Mouse (Mus musculus) forebrain, embryonic 10.5 days (tissue): ENCODE measurements at regions not wholly inside any gene's neighbourhood (a gene's known extent, or its start where the extent isn't known, plus 50 kb on each side); places are given as distances from the start of the nearest gene placed in this dataset.

Experiments used
- DNase-seq: peaks from one replicate; pipeline ENCODE4 v3.0.0-alpha.2; 2017; ENCODE audit warnings: low spot score; ENCODE audit errors: extremely low spot score
- H3K27ac ChIP-seq: fragments of 300-500 bp; sonication (generic); 2 replicates; pipeline ENCODE4 v1.5.1; 2016; ENCODE audit warnings: mild to moderate bottlenecking
- H3K27me3 ChIP-seq: fragments of 300-500 bp; sonication (generic); 2 replicates; pipeline ENCODE4 v1.6.1; 2016; ENCODE audit warnings: mild to moderate bottlenecking; ENCODE audit not compliant: poor library complexity, severe bottlenecking
- H3K36me3 ChIP-seq: fragments of 300-500 bp; sonication (generic); replicated peaks from 2 replicates; pipeline ENCODE4 v1.6.1; 2016; ENCODE audit warnings: mild to moderate bottlenecking, moderate library complexity
- H3K4me1 ChIP-seq: fragments of 300-500 bp; sonication (generic); 2 replicates; pipeline ENCODE4 v1.6.1; 2016
- H3K4me3 ChIP-seq: fragments of 300-500 bp; sonication (generic); 2 replicates; pipeline ENCODE4 v1.5.1; 2016; ENCODE audit warnings: mild to moderate bottlenecking, moderate library complexity
- H3K9me3 ChIP-seq: fragments of 300-500 bp; sonication (generic); 2 replicates; pipeline ENCODE4 v1.6.1; 2016; ENCODE audit warnings: mild to moderate bottlenecking, moderate library complexity
- WGBS: fragments of 180-500 bp; shearing (Covaris S2); methylation state at CpG from one replicate; pipeline ENCODE4 v1.1.7; 2016; 5-methylcytosine and 5-hydroxymethylcytosine counted together

DNA sequence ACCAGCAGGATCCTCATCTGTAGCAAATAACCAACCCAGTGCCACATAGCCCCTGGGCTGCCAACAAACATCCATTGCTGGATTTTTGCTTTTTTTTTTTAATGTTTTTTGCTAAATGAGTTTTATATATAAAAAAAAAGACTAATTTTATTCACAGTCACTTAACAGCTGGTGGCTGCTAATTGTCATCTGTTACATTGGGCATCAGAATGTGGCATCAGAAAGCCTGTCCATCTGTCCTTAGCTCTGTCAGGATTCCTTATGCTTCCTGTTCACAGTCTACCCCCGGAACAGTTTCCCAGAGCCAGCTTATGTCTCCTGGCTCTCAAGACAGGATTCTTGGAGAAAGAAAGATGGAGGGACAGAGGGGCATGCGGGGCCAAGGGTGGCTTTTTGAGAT, 132.1 kb downstream of the Gm19935 start:
- Histone ChIP-seq H3K36me3 (no peaks in the 10 kb centered on the region), H3K27me3 (no peaks in the 10 kb centered on the region), H3K4me1 (no peaks in the 10 kb centered on the region), H3K27ac (no peak overlapping the region), H3K9me3 (no peaks in the 10 kb centered on the region; the same call in 1 of the 2 replicates), H3K4me3 (no peak overlapping the region)
- DNase-seq: no peak
- WGBS: 89% methylated on average over 2 of the region's 2 CpGs

DNA sequence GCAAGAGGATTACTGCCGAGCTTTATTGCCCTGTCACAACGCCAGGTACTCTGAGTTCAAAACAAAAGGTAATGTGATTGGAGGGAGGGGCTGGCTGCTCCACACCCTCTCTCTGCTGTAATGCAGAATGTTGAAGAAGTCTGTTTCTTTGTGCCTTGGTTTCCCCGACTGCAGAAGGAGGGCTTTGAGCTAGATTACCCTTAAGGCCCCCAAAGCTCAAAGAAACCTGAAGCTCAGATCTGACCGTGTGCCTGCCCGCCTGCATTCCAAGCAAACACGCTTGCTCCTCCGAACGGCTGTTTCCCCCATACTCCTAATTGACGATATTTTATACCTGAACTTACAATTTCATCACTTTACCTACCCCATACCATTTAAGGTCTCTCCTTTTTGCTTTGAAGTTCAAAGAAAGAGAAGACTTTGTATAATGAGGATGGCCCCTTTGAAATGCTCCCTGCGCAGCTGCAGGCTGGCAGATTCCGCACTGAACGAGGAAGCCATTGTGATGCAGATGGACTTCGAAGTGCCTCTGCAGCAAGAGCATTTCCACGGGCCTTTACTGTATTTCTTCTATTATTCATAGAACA, 146.6 kb downstream of the Gm19935 start:
- Histone ChIP-seq H3K36me3 (no peaks in the 10 kb centered on the region), H3K4me1 (peaks cover 24% of the 10 kb centered on the region), H3K9me3 (0 out of 2 replicates have a peak, but pooled peaks cover 2% of the 10 kb centered on the region), H3K27me3 (0 out of 2 replicates have a peak, but pooled peaks cover 15% of the 10 kb centered on the region), H3K4me3 (peak overlapping the region; percentile 47), H3K27ac (peak overlapping the region; percentile 84)
- DNase-seq: peak; percentile 37
- WGBS: 1% methylated on average over 14 of the region's 14 CpGs

DNA sequence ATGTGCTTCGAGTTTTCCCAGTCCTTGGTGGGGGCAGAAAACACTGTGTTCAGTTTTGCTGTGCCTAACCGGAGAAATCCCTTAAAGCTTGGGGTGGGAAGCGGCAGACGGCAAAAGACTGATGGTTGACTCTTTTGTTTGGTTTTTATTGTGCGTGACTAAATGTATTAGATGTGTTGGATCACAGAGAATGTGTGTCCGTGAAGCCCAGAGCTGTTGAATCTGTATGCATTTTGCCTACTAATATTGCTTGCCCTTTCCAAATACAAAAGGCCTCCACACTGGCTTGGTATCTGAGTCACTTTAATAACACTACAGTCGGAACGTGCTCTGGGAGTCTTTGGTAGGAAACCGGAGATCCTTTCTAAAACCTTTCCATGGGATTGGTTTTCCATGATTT, 147.8 kb downstream of the Gm19935 start:
- DNase-seq: no peak
- H3K9me3 ChIP-seq: 0 out of 2 replicates have a peak, but pooled peaks cover 2% of the 10 kb centered on the region
- WGBS: 53% methylated on average over 9 of the region's 9 CpGs
- H3K4me1 ChIP-seq: peaks cover 24% of the 10 kb centered on the region
- H3K27ac ChIP-seq: no peak overlapping the region
- no peak overlapping the region for H3K4me3 ChIP-seq
- H3K27me3 ChIP-seq: 0 out of 2 replicates have a peak, but pooled peaks cover 15% of the 10 kb centered on the region
- no peaks in the 10 kb centered on the region for H3K36me3 ChIP-seq

DNA sequence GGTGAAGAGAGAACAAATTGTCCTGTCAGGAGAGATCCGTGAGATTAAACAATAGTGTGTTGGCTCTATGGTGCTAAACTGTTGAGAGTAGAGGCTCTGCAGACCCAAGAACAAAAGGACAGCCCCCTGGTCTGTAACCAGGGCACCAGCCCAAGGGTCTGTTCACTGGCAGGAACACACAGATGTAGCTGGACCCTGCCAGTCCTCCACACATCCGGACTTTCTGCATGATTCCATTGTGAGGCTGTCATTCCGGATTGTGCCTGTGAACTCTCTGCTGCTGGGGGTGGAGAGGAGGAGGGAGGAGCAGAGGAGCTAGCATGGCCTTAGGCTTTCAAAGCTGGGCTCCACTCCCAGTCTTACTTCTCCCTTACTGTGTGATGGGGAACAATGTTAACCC, 158.1 kb downstream of the Gm19935 start:
- DNase-seq: no peak

DNA sequence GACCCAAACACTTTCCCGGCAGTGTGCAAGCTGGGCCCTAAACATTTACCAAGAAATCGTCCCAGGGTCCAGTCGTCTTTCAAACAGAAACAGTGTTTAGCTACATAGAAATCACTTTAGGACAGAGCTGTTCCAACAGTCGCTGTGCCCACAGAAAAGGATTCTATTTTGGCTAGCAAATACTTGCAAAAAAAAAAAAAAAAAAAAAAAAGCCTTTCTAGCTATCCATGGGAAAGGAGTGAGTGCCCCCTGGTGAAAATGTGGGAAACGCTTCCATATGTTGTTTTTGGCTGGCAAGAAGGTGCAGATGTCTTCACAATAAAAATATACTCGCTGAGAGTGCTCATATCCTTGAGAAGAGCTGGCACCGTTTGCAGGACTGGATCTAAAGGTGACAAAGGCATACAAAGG, 159.5 kb downstream of the Gm19935 start:
- WGBS: 41% methylated on average over 7 of the region's 7 CpGs
- DNase-seq: peak; percentile 29
- H3K9me3 ChIP-seq: peaks cover 11% of the 10 kb centered on the region

More for the DNA sequence above, 158.1 kb downstream of the Gm19935 start:
- peaks cover 11% of the 10 kb centered on the region for H3K9me3 ChIP-seq
- no peaks in the 10 kb centered on the region for H3K36me3 ChIP-seq
- 16% methylated on average over 3 of the region's 3 CpGs for WGBS
- peaks cover 19% of the 10 kb centered on the region for H3K4me1 ChIP-seq
- no peaks in the 10 kb centered on the region for H3K27me3 ChIP-seq
- H3K27ac ChIP-seq: no peak overlapping the region
- H3K4me3 ChIP-seq: no peak overlapping the region

DNA sequence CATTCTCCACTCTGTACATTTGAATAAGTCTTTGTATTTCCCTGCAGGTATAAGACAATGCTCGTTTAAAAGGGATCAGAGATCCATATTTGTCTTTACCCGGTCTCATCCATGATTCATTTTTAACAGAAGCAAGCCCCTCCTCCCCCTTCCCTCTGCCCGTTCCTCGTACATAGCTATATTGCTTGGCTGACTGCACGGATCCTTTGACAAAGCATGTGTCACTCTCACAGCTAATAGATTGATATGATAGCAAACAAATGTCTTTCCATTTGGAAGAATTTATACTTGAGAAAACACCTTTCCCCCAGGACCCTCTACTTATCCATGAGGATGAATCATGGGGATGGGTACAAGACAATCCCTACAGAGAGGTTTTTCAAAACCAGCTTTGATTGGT, 160.1 kb downstream of the Gm19935 start:
- no peak for DNase-seq
- peaks cover 6% of the 10 kb centered on the region for H3K9me3 ChIP-seq
- H3K27ac ChIP-seq: no peak overlapping the region
- no peak overlapping the region for H3K4me3 ChIP-seq
- WGBS: 77% methylated on average over 5 of the region's 5 CpGs
- peaks cover 19% of the 10 kb centered on the region for H3K4me1 ChIP-seq
- H3K36me3 ChIP-seq: no peaks in the 10 kb centered on the region
- no peaks in the 10 kb centered on the region for H3K27me3 ChIP-seq

More for the DNA sequence above, 159.5 kb downstream of the Gm19935 start:
- H3K27ac ChIP-seq: peak overlapping the region; percentile 51; the same call in 1 of the 2 replicates
- H3K4me3 ChIP-seq: no peak overlapping the region
- peaks cover 19% of the 10 kb centered on the region for H3K4me1 ChIP-seq
- no peaks in the 10 kb centered on the region for H3K36me3 ChIP-seq
- H3K27me3 ChIP-seq: no peaks in the 10 kb centered on the region

DNA sequence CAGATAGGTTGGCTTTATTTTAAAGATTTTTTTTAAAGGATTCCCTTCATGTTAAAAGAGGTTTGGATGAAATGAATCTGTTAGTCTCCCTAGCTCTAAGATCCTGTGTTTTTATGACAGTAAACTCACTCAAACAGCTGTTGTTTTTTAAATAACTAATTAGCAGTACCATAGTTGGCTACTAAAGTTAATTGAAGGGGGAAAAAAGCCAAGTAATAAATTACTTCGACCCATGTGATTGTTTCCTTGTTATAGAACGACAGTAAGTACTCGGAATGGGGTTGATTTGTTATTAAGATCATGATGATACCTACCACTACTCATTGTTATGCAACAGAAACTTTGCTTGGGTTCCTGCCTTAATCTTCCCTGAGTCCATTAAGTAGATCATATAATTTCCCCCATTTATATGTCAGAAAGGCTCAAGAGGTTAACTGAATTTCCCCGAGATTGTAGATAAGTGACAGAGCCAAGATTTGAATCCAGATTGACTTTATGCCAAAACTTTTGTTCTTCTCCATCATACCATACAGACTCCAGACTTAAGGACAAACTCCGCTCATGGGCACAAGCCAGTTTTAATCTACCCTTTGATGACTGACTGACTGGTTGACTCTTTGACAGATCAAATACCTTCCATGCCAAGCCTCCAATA, 160.6 kb downstream of the Gm19935 start:
- no peak for DNase-seq
- Histone ChIP-seq H3K4me3 (no peak overlapping the region), H3K27ac (no peak overlapping the region), H3K36me3 (no peaks in the 10 kb centered on the region), H3K4me1 (peaks cover 19% of the 10 kb centered on the region), H3K9me3 (peaks cover under 1% of the 10 kb centered on the region; the same call in 1 of the 2 replicates), H3K27me3 (no peaks in the 10 kb centered on the region)
- WGBS: 83% methylated on average over 5 of the region's 5 CpGs

DNA sequence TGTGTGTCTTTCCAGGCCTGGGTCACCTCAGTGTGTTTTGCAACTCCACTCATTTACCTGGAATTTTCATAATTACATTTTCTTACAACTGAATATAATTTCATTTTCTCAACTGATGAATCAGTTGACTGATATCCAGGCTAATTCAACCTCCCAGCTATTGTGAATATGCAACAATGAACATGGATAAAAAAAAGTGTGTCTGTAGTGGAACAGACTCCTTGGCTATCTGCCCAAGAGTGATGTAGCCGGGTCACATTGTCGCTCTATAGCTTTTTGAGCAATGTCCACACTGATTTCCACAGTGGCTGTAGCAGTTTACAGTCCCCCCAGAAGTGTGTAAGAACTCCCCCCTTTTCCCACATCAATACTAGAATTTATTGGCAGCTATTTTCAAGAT, 162.4 kb downstream of the Gm19935 start:
- H3K4me3 ChIP-seq: no peak overlapping the region
- H3K27me3 ChIP-seq: no peaks in the 10 kb centered on the region
- no peaks in the 10 kb centered on the region for H3K36me3 ChIP-seq
- peaks cover 19% of the 10 kb centered on the region for H3K4me1 ChIP-seq
- H3K27ac ChIP-seq: no peak overlapping the region
- no peak for DNase-seq
- no peaks in the 10 kb centered on the region for H3K9me3 ChIP-seq
- 98% methylated on average over 2 of the region's 2 CpGs for WGBS

DNA sequence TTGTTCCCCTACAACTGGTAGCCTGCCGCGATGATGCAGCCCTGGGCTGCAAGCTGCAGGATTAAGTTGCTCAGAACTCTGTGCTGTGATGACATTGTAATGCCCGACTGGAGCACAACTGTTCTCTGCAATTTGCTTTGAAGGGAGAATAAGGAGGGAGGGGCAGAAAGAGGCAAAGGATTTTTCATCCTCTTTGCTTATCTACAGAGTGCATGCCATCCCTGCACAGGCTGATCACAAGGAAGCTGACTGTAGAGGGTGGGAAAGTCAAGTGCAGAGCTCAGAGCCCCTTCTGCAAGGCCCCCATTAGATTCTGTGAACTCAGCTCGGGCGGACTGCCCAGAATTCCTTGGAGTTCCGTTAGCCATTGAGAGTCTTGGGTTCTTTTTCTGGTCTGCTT, 174.8 kb downstream of the Gm19935 start:
- no peak overlapping the region for H3K4me3 ChIP-seq
- DNase-seq: no peak
- no peak overlapping the region for H3K27ac ChIP-seq
- 63% methylated on average over 6 of the region's 6 CpGs for WGBS
- H3K9me3 ChIP-seq: no peaks in the 10 kb centered on the region
- no peaks in the 10 kb centered on the region for H3K27me3 ChIP-seq
- H3K36me3 ChIP-seq: no peaks in the 10 kb centered on the region
- peaks cover 7% of the 10 kb centered on the region for H3K4me1 ChIP-seq

DNA sequence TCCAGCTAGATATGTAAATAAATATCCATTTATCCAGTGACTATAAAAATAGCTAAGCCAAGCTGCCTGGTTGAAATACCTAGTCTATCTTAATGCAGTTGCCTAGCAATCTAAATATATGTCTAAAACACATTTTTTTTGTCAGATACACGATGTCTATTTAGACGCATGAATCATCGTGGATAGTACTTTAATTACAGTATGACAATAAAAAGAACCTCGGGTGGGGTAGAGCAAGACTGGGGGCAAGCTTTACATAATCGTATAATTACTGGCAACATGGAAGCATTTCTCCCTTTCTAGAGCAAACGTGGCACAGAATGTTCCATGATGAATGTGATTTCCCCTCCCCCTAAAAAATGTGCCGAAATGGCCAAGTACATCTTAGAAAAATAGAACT, 180.4 kb downstream of the Gm19935 start:
- peaks cover 13% of the 10 kb centered on the region for H3K4me1 ChIP-seq
- no peaks in the 10 kb centered on the region for H3K9me3 ChIP-seq
- no peaks in the 10 kb centered on the region for H3K27me3 ChIP-seq
- no peak overlapping the region for H3K4me3 ChIP-seq
- H3K36me3 ChIP-seq: no peaks in the 10 kb centered on the region
- 94% methylated on average over 7 of the region's 7 CpGs for WGBS
- DNase-seq: no peak
- H3K27ac ChIP-seq: no peak overlapping the region

DNA sequence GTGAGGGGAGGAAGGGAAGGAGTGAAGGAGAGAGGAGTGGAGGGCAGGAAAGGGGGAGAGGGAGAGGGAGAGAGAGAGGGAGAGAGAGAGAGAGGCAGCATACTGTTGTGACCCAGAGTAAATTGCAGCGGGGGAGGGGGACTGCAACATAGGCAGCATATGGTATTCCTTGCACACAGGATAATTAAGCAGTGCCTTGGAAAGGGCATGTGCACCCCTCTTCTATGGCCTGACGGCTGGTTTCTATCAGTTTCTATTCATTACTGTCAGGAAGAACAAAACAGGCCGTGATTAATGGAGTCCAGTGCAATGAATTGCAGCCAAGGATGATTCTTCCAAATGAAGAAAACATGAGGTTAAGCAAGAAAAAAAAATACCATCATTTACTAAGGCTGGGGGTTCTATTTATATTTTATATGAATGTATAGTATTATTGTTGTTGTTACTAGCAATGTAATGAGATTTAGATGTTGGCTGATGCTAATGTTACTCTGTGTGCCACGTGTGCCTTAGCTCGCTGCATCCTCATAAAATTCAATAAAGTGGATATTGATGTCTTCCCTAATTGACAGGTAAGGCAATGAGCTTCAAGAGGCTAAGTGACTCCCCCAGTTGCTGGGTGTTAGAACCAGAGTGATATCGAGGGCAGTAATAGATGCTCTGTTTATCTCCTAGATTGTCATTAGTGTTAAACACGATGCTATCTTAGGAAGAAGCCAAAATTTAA, 181.3 kb downstream of the Gm19935 start:
- H3K36me3 ChIP-seq: no peaks in the 10 kb centered on the region
- no peak overlapping the region for H3K27ac ChIP-seq
- no peak for DNase-seq

DNA sequence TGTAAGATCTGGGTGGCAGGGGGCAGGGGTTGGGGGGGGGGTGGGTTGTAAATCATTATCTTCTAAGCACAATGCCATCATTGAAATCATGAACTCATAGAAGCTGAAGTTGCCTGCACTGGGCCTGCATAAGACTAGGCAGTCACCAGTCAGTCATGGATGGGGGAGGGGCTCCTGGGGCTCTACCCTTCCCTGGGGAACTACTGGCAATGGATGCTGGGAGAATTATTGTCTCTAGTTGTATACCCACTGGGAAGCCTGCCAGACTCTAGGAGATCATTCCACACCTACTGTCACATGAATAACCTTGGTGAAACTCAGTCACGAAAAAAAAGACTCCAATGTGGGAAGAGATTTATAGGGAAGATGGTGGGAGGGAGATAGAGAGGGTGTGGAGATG, 186.4 kb downstream of the Gm19935 start:
- H3K36me3 ChIP-seq: no peaks in the 10 kb centered on the region
- H3K4me1 ChIP-seq: peaks cover 6% of the 10 kb centered on the region
- no peak overlapping the region for H3K27ac ChIP-seq
- no peaks in the 10 kb centered on the region for H3K9me3 ChIP-seq
- H3K4me3 ChIP-seq: no peak overlapping the region
- DNase-seq: no peak
- H3K27me3 ChIP-seq: no peaks in the 10 kb centered on the region
- 97% methylated on average over 1 of the region's 1 CpGs for WGBS

More for the DNA sequence above, 181.3 kb downstream of the Gm19935 start:
- no peak overlapping the region for H3K4me3 ChIP-seq
- H3K4me1 ChIP-seq: peaks cover 13% of the 10 kb centered on the region
- H3K9me3 ChIP-seq: no peaks in the 10 kb centered on the region
- no peaks in the 10 kb centered on the region for H3K27me3 ChIP-seq
- 80% methylated on average over 7 of the region's 7 CpGs for WGBS

DNA sequence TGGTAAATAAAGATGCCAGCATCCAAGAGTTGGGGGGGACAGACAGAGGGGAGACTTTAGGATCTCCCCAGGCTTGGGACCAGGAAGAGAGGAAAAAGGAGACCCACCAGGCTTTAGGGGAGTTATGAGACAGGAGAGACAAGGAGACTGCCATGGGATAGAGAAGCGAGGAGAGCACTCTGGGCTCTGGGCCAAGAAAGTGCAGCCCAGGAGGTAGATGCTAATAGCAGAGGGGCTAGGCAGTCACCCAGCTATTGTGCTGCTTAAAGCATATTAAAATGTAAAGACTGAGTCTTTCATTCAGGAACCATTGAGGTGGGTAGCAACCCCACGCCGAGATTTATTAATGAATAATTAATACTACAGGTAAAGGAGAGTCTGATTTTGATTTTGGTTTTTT, 208.8 kb downstream of the Gm19935 start:
- Histone ChIP-seq H3K27ac (no peak overlapping the region), H3K4me3 (no peak overlapping the region), H3K4me1 (no peaks in the 10 kb centered on the region), H3K9me3 (no peaks in the 10 kb centered on the region), H3K36me3 (no peaks in the 10 kb centered on the region), H3K27me3 (no peaks in the 10 kb centered on the region)
- 73% methylated on average over 3 of the region's 3 CpGs for WGBS
- peak; percentile 9 for DNase-seq
